Mouse (Mus musculus): ENCODE results near the gene E330021D16Rik. TPM values are rescaled to one million over a fixed set of nuclear protein-coding genes. Genes with fewer than 3 reads are reported as not detected.
"Not testable (repeated sequence)": the region's sequence is repeated elsewhere in the genome, so short reads cannot be mapped to it uniquely, and the experiment has no call there.

Gene E330021D16Rik
- under 1 TPM in 1 of 2 experiments, not detected in 1; 0.73 TPM for total RNA-seq (2021)
- long read RNA-seq, experiment 1: 0 reads
- long read RNA-seq, experiment 2: 0 reads

DNA sequence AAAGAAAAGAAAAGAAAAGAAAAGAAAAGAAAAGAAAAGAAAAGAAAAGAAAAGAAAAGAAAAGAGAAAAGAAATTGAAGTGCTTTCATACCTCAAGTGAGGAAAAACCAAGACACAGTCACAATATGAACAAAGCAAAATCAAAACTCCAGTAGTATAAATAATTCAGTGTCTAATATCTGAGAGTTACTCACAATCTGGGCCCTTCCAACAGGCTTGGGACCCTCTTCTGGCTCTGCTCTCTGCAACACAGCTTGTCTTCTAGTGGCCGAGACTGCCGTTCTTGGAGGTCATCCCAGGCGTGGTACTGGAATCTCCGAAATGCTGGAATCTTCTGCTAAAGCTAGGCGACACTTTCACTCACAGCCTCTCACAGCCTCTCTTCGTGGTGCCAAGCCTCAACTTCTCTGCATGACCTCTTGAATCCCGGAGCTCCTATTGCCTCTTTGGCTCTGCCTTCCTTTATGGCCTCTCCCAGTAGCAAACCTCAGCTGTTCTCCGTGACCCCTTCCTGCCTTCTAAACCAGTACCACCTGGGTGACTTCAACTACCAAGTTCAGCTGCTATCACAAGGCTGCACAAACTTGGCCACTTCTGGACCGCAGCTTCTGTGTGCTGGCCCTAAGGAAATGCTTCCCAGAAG, at the start of gene E330021D16Rik:
E330021D16Rik (minus strand) TSS at position 437 of the 643 bp plus-strand sequence.
- no peak for DNase-seq (ENCODE audit: low spot score in 2 of 2)

DNA sequence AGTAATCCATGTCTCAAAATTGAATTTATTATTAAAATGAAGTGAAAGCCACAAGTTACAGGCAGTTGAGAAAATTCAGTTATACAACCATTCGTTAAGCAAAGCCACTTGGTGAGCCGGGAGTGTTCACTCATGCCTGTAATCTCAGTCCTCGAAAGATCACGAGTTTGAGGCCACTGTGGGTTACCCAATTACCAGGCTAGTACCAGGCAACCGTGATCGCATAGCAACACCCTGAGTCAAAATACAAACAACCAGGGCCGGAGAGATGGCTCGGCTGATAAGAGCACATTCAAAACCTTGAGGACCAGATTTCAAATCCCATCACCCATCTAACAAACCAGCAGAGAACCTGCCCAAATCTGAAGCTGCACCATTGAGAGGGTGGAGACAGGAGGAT, 49.7 kb upstream of the E330021D16Rik start:
- DNase-seq (ENCODE audit: low spot score in 2 of 2): no peak

DNA sequence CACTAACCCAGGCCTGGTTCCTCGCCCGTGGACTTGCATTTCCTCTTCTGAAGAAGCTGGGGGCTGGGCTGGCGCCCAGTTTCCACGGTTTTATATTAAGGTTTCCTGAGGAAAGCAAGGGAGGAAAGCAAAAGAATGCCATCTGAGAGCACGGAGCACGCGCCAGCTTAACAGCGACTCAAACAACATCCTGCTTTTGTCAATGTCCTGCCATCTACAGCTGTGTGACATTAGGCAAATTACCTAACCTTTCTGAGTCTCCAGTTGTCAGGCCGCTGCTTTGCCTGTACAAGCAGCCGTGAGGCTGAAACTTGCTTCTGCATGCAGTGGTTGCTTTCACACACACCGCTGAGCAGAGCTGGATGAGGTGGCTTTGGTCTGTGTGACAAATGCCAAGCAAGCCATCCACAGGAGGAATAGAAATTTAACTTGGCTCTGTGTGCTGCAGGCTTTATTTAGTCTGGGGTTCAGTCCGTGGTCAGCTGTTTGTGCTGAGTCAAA, 48.8 kb upstream of the E330021D16Rik start:
- no peak for DNase-seq (ENCODE audit: low spot score in 2 of 2)

DNA sequence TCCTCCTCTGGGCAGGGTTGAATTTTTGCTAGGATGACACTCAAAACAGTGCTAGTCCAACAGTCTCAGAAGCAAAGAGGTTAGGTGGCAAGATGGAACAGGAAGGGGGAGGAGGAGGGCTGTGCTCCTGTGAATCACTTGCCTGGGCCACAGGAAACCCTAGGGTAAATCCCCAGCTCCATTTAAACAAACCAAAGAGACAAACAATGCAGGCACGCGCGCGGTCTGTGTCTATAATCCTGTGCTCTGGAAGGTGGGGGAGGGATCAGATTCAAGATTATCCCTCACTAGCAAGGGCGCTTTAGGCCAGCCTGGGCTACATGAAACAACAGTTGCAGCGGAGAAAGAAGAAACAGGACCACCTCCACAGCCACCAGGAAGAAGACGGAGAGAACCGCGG, 48.1 kb upstream of the E330021D16Rik start:
- DNase-seq (ENCODE audit: low spot score in 2 of 2): no peak

DNA sequence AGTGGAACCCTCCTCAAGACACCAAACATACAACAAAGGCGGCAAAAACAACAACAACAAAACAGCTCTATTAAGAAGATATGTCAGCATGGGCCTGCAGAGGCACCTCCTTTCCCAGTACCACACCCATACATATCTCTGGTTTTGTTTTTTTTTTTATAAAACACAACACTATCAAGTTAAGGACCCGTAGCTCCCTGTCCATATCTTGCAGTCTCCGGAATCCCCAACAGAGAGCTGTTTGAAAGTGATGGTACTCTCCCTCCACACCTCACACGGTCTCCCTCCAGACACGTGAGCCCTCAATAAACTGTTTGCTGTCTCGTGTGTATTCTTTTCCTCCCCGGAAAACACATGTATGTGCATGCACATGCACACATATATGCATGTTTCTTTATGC, 43.8 kb upstream of the E330021D16Rik start:
- DNase-seq (ENCODE audit: low spot score in 2 of 2): no peak

DNA sequence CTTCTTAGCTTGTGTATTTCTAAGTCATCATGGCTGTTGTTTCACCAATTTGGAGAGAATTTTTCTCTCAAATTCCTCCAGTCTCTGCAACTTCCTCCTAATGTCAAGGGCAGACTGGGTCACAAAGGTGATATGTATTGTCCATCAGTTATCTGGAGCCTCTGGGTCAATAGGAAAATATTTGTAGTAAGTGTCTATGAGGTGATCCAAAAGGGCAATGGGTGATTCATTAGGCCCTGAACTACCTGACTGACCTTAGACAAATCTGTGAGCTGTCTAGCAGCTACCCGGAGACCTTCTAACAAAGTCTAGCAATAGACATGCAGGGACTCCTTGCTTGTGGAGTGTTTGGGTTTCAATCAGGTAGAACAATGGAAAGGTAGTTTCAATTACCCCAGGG, 40.9 kb upstream of the E330021D16Rik start:
- DNase-seq (ENCODE audit: low spot score in 2 of 2): no peak

DNA sequence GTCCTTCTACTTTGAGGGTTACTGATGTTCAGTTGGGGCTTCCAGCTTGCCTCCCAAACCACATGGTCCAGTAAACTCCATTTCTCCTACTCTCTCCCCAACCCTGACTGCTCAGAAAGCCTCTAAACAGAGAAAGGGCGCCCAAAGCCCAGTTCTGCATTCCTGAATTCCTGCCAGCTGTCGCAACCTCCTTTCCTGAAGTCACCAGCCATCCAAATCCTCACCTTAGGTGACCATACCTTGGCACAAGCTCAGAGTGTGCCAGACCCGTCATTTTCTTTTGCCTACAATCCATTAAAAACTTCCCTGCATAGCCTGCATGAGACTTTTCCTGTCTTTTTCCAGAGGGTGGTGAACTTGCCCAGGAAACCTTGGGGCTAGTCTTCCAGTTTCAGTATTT, 40.3 kb upstream of the E330021D16Rik start:
- DNase-seq (ENCODE audit: low spot score in 2 of 2): no peak

DNA sequence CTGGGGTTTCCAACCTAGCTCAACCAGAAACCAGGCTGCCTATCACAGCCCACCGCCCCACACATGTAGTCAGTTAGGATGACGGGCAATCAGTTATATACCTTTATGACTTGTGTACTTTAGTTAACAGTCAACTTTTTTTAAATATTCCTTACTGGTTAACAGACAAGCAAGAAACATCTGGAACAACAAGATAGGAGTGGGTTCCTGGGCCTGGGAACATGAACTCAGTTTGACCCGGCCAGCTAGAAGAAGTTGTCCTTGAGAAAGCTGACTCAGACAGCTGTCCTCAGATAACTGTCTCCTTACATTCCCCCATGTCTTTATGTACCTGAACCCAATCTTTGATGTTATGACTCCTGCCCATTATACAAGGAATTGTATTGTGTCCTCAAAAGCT, 37.3 kb upstream of the E330021D16Rik start:
- no peak for DNase-seq (ENCODE audit: low spot score in 2 of 2)

DNA sequence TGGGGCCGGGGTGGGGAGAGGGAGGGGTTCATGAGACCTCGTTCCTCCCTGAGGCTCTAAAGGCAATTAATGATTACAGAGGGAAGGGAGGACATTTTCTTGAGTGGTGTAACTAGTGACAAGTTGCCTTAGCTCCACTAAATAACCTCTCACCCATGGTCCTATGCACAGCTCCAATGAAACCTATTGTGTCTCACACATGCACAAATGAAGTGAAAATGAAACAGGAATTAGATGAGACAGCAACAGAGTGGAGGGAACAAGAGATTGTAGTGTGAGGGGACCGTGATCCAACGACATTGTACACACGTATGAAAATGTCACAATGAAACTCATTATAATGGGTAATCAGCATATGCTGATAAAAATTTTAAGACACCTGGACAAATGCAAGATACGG, 35.5 kb upstream of the E330021D16Rik start:
- DNase-seq (ENCODE audit: low spot score in 2 of 2): no peak

DNA sequence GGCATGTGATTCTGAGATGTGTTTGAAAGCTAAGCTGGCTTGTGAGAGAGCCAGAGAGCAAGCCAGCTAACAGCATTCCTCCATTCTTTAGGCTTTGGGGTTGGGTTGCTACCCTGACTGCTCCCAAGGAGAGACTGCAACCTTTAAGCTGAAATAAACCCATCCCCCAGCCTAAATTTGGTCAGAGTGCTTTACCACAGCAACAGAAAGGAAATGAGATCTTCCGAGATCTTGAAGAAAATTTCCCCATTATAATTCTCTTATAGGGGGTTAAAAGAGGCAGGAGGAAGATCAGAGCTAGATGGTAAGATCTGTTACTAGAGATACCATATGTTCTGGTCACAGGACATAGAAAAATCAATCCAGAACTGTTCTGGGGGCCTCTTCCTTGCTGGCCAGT, 34.6 kb upstream of the E330021D16Rik start:
- DNase-seq (ENCODE audit: low spot score in 2 of 2): no peak

DNA sequence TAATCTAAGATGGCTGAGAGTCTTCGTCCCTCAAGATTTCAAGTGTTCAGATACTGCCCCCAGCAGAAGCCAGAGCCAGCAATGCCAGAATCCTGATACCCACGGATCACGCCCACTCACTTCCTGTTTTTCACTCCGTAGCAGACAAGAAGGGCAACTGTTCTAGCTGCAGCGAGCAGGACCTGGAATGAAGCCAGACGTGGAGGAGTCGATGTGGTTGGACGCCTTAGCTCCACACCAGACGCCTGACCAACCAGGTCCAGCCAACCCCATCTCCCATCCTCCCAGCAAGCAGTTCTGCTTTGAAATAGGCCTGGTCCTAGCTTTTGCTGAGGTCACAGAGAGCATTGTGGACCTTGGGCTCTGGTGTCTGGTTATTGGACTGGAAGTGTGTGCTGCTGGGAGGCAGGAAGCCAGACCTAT, 33.9 kb upstream of the E330021D16Rik start:
- no peak for DNase-seq (ENCODE audit: low spot score in 2 of 2)

DNA sequence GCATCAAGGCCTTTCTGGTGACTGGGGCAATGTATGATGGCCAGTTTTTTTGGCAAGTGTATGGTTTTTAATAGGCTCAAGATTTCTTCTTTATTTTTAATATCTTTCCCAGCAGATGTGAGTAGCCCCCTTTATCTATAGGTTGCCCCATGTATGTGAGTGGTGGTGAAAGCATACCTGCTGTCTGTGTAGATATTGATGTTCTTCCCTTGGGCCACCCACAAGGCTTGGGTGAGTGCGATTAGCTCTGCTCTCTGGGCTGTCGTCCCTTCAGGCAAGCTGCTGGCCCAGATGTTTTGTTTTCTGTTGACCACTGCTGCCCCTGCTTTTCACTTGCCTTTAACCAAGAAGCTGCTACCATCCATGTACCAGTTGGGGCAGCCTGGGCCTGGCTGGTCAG, 23.8 kb upstream of the E330021D16Rik start:
- not testable (repeated sequence) for DNase-seq (ENCODE audit: low spot score in 2 of 2)

DNA sequence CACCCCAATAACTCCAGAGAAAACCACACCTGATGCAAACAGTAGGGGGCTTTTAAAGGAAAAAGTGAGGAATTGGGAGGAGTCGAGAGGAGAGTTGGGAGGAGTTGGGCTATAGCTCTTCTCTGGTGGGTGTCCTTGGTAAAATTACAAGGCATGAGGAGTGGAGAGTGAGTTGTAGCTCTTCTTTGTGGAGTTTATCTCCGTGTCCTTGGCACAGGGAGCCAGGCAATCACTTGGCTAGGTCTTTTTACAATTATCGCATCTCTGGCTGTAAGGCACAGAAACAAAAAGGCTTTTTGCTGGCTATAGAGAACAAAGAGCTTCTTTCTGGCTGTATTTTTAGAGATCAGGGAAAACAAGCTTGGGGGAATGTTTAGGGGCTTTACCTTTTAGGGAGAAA, 20.8 kb upstream of the E330021D16Rik start:
- not testable (repeated sequence) for DNase-seq (ENCODE audit: low spot score in 2 of 2)

DNA sequence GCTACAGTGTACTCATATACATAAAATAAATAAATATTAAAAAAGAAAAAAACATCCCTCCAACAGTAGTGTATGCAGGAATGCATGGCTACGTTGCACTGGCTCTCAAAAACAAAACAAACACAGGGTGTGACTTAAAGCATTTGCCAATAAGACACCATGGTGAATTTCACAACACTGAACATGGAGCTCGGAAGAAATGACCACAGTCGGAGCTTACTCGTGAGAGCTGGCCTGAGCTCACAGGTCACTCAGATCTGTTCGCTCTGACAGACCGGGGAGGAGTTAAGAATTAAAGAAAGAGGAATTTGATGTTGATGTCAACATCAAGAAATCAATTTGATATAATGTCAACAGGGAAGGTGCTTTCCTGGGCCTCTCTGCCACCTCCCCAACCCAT, 18.2 kb upstream of the E330021D16Rik start:
- DNase-seq (ENCODE audit: low spot score in 2 of 2): no peak

DNA sequence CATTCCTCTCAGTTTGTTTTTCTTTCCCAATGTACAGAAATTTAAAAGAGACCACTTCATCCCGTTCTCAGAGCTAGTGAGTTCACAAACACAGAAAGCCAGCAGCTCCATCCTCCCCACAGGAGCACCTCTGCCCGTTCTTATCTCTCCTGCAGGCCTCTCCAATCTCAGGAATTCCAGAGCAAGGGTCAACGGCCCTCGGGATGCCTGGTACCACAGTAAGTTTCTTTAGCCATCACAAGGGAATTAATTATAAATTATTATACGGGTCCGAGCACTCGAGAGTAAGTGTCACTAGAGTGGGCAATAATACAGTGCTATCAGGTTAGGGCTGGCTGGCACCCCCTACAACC, 16.5 kb upstream of the E330021D16Rik start:
- no peak for DNase-seq (ENCODE audit: low spot score in 2 of 2)

DNA sequence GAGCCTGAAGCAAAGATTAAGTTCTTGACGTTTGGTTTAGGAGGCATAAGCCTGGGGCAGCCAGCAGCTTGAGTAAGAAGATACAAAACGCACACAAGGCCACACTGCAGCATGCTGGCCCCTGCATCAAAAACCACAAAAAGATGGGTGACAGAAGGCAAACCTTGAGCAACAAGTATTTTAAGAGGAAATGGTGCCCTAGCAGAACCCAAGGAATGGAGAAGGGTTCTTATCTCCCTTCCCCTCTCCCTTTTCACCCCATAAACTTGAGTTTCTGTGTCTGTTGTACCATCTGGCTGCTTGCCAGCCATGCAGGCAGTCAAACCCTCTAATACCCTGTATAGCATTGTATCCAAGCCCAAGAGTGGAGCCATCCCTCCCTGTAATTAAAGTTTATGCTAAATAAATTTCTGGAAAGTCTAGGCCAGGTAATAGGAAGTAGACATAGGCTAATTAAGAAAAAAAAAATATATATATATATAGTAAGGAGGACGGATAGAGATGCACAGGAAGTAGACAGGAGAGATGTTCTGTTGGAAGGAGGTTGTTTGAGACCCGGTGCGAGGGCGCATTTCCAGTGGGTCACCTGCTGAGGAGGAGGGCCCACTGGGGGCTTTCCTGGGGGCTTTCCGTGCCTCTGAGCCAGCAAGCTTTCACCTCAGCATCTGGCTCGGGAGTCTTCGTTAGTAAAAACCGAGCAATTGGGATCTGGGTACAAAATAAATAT, 16.0 kb upstream of the E330021D16Rik start:
- no peak for DNase-seq (ENCODE audit: low spot score in 2 of 2)

DNA sequence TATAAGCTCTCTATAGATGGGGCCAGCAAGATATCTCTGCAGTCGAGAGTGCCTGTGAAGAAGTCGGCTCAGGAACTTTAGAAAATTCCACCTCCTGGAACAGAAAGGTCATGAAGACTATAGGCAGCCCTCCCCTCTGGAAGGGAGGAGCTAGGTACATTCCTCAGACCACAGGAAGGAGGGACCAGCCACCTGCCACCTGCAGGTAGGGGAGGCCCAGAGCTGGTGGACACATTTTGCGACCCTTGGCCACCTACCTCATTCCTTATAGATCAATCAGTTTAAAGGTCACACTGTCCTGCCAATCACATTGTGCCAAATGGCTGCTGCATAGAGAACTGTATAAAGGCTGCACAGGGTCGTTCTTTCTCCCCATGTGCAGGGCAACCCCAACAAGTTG, 14.1 kb upstream of the E330021D16Rik start:
- no peak for DNase-seq (ENCODE audit: low spot score in 2 of 2)

DNA sequence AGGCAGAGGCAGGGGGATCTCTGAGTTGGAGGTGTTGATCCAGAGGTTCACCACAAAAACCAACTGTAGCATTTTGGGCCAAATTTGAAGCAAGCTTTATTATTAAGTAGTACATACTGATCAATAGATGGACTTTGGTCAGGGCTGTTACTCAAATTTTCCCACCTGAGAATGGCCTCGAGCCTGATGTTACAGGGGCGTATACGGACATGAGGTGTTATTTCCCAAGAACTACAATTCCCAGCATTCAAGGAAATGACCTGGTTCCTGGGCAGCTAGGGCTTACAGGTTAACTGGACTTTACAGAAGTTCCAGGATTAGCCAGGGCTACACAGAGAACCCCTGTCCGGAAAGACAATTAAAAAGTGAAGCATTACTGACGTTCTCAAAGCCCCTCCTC, 13.0 kb upstream of the E330021D16Rik start:
- DNase-seq (ENCODE audit: low spot score in 2 of 2): no peak

DNA sequence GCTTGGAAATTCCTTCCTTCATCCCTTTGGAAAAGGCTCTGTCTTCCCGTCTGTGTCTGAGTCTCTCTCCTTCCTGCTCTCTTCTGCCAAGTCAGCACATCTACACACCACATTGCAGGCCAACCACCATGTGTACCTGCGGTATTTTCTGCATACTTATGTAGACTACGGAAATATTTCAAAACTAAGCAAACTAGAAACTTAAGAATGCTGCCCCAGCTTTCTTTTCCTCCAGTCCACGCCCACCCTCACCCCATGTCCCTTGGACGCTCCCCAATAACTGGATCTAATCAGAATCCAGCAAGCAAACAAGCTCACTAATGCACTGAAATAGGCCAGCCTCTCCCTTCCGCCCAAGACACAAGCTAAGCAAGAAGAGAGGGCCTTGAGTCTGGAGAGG, 11.9 kb upstream of the E330021D16Rik start:
- DNase-seq (ENCODE audit: low spot score in 2 of 2): no peak

DNA sequence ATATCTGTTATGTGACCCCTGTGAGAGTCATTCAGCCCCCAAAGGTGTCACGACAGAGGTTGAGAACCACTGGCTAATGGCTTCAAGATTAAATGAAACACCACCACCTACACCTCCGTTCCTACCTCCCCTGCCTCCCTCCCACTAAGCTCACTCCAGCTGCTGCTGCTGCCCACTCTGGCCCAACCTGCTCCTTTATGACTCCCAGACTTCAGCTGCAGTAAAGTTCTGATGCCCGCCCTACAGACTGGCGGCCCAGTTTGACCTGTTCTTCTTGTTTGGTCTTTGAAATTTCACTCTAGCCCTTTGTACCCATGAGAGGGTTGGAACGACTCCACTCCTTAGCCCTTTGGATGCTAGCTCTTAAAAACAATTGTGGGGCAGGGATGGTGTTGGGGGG, 10.6 kb upstream of the E330021D16Rik start:
- no peak for DNase-seq (ENCODE audit: low spot score in 2 of 2)

DNA sequence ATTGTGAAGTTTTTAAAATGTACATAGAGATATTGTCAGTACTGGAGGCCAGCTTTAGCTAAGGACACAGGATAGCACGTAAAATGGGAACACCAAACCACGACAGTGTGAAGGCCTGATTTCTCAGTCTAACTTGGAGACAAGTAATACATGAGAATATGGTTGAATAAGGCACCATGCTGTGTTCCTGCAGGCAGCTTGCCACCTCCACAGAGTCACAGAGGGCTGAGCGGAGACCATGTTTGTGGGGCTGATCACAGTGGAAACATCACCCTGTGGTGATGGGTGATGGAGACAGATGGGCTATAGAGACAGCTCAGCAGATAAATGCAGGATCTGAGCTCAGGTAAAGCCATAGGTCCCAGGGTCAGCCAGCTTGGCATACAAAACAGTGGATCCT, 8.8 kb upstream of the E330021D16Rik start:
- no peak for DNase-seq (ENCODE audit: low spot score in 2 of 2)

DNA sequence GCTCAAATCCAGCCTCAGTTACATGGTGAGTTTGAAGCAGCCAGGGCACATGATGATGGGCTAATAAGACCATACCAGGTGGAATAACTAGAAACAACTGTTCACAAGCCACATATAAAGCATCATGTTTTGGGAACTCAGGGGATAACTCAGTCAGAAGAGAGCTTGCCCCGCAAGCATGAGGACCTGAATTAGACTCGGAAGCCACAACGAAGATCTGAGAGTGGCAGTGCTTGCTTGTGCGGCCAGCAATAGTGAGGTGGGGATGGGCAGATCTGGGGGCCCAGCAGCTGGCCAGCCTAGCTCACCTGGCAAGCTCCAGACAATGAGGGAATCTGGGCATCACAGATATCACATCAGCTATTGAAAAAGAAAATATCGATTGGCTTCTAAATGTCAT, 7.8 kb upstream of the E330021D16Rik start:
- DNase-seq (ENCODE audit: low spot score in 2 of 2): no peak

All from adrenal gland, postnatal 4 days (tissue).